Mouse (Mus musculus) layer of hippocampus, adult 9-11 months (tissue): Measurements from ENCODE around the gene St3gal2.
A peak's percentile ranks its signal among the peaks of the same experiment; 100 is the strongest.
"Not testable (repeated sequence)": the region's sequence is repeated elsewhere in the genome, so short reads cannot be mapped to it uniquely, and the experiment has no call there.

Experiments
- DNase-seq: peaks from one replicate; pipeline ENCODE4 v3.0.0; 2022

The St3gal2 gene

GRCm38 (mm10) chr8:110911576-110912570 lies 7.8 kb upstream of the St3gal2 start:
- DNase-seq: no peak

GRCm38 (mm10) chr8:110917415-110917814 lies 2.3 kb upstream of the St3gal2 start:
- no peak for DNase-seq

- DNase-seq: no peak
These were observed 1.7 kb upstream of the St3gal2 start for GRCm38 (mm10) chr8:110918027-110918426.

GRCm38 (mm10) chr8:110918460-110918859 lies 1.3 kb upstream of the St3gal2 start:
- no peak for DNase-seq

- DNase-seq: no peak
These were observed 480 bp downstream of the St3gal2 start for GRCm38 (mm10) chr8:110920032-110920772.

GRCm38 (mm10) chr8:110920773-110921277 lies 1.1 kb downstream of the St3gal2 start:
- no peak for DNase-seq

GRCm38 (mm10) chr8:110921492-110922230 lies 1.9 kb downstream of the St3gal2 start:
- DNase-seq: no peak

GRCm38 (mm10) chr8:110925691-110926140 lies 6.0 kb downstream of the St3gal2 start:
- no peak for DNase-seq

GRCm38 (mm10) chr8:110926690-110927089 lies 7.0 kb downstream of the St3gal2 start:
- no peak for DNase-seq

- no peak for DNase-seq
These were observed 8.7 kb downstream of the St3gal2 start for GRCm38 (mm10) chr8:110928435-110928834.

- no peak for DNase-seq
These were observed 9.3 kb downstream of the St3gal2 start for GRCm38 (mm10) chr8:110929066-110929465.

- not testable (repeated sequence) for DNase-seq
These were observed 9.9 kb downstream of the St3gal2 start for GRCm38 (mm10) chr8:110929672-110930071.

- no peak for DNase-seq
These were observed 11.6 kb downstream of the St3gal2 start for GRCm38 (mm10) chr8:110931176-110931939.

GRCm38 (mm10) chr8:110932444-110932843 lies 12.7 kb downstream of the St3gal2 start:
- DNase-seq: no peak

GRCm38 (mm10) chr8:110933272-110933671 lies 13.6 kb downstream of the St3gal2 start:
- DNase-seq: no peak

- DNase-seq: peak; percentile 63
These were observed 16.5 kb downstream of the St3gal2 start for GRCm38 (mm10) chr8:110936217-110936616.

- peak; percentile 89 for DNase-seq
These were observed 19.3 kb downstream of the St3gal2 start for GRCm38 (mm10) chr8:110938882-110939589.

GRCm38 (mm10) chr8:110940682-110941452 lies 21.1 kb downstream of the St3gal2 start:
- no peak for DNase-seq

- DNase-seq: peak; percentile 51
These were observed 21.8 kb downstream of the St3gal2 start for GRCm38 (mm10) chr8:110941453-110941948.

GRCm38 (mm10) chr8:110944276-110944876 lies 24.7 kb downstream of the St3gal2 start:
- DNase-seq: no peak
